8 mouse cellular contexts compared by ENCODE assay signal in genomic region chr5:35056604-35057432, GRCm38 (mm10). TPM values are rescaled to one million over a fixed set of nuclear protein-coding genes. Genes with fewer than 3 reads are reported as not detected.
DNase-seq lines count a peak whose midpoint lies in the region; ATAC-seq and TF ChIP-seq lines count a peak whose summit lies in the region.

TSS of gene Dok7 (plus strand) at chr5:35056766.

- TF ChIP-seq CTCF in small intestine, adult 2 months (IDR thresholded peaks at IDR 0.05; ENCODE audit: extremely low read depth, insufficient read length, insufficient replicate concordance, low read depth, low read length), result no peak

- peak within 1 kb of the TSS; percentile 55; the same call in 1 of the 2 replicates for H3K27ac ChIP-seq in hindbrain, embryonic 16.5 days (ENCODE audit: low read depth, low read length)
- H3K27ac ChIP-seq in small intestine, adult 2 months (ENCODE audit: insufficient read depth, low read depth, low read length), result no peak within 1 kb of the TSS

- H3K4me1 ChIP-seq in hindbrain, embryonic 16.5 days (ENCODE audit: control insufficient read depth, insufficient read depth, low read depth, low read length), result peaks cover 15% of the 10 kb centered on the region
- H3K4me1 ChIP-seq in small intestine, adult 2 months (ENCODE audit: control insufficient read depth, insufficient read depth, insufficient read length, low read length), result peaks cover 15% of the 10 kb centered on the region

- under 1% methylated on average over 54 of the region's 74 CpGs for WGBS in hindbrain, embryonic 16.5 days
- under 1% methylated on average over 73 of the region's 74 CpGs for WGBS in small intestine, adult 2 months

- peak within 1 kb of the TSS; percentile 63 for H3K4me3 ChIP-seq in hindbrain, embryonic 16.5 days (ENCODE audit: low read length)
- peak within 1 kb of the TSS; percentile 61 for H3K4me3 ChIP-seq in small intestine, adult 2 months (ENCODE audit: low read depth, low read length)

- H3K9ac ChIP-seq in hindbrain, embryonic 16.5 days (ENCODE audit: low read depth, low read length), result peak within 1 kb of the TSS; percentile 81

- 0 out of 2 replicates have a peak, but pooled peaks cover 3% of the 10 kb centered on the region for H3K27me3 ChIP-seq in hindbrain, embryonic 16.5 days (replicated peaks; ENCODE audit: control insufficient read depth, insufficient read depth, low read length)
- 0 out of 2 replicates have a peak, but pooled peaks cover 3% of the 10 kb centered on the region for H3K27me3 ChIP-seq in small intestine, adult 2 months (ENCODE audit: control insufficient read depth, insufficient read depth, low read length)

- no peak for TF ChIP-seq POLR2A in small intestine, adult 2 months (IDR thresholded peaks at IDR 0.05; ENCODE audit: low read depth, low read length)

- peak; percentile 66 to 67 for DNase-seq in adrenal gland, adult 18-20 months (ENCODE audit: low spot score in 2 of 2)
- peak; percentile 57 to 59 for DNase-seq in cerebellum, postnatal 36 days
- peak; percentile 68 for DNase-seq in gastrocnemius, postnatal 10 days
- peak; percentile 30 to 56 for DNase-seq in left cerebral cortex, adult 9 months (ENCODE audit: low spot score in 2 of 2)
- no peak for DNase-seq in adipocyte (ENCODE audit: low spot score)

- peak within 1 kb of the TSS; percentile 68 for H3K4me2 ChIP-seq in hindbrain, embryonic 16.5 days (ENCODE audit: low read length)

- H3K36me3 ChIP-seq in hindbrain, embryonic 16.5 days (ENCODE audit: control insufficient read depth, insufficient read depth, low read length), result no peaks in the 10 kb centered on the region
- no peaks in the 10 kb centered on the region for H3K36me3 ChIP-seq in small intestine, adult 2 months (ENCODE audit: control insufficient read depth, insufficient read depth, low read length)

- peak; percentile 77 for ATAC-seq in hindbrain, embryonic 16.5 days
- peak; percentile 39; the same call in 1 of the 2 replicates for ATAC-seq in megakaryocyte-erythroid progenitor cell, adult 5-6 weeks (replicated peaks; ENCODE audit: low FRiP score, low TSS enrichment, poor library complexity, severe bottlenecking)

- H3K9me3 ChIP-seq in hindbrain, embryonic 16.5 days (ENCODE audit: control insufficient read depth, low read length), result no peaks in the 10 kb centered on the region

RNA-seq across cellular contexts. Expression of gene Dok7, which starts in this region (rescaled TPM):
- 10 to 100 TPM in 1 of 2 experiments, 1 to 10 TPM in 1; 7.4 to 16.0 TPM for total RNA-seq in adrenal gland, adult 18-20 months (2021)
- total RNA-seq in gastrocnemius, postnatal 10 days (2021), result 10 to 100 TPM; 25.8 to 30.4 TPM
- polyA plus RNA-seq in hindbrain, embryonic 16.5 days (2015; fragmentation: Nextera tagmentation; extraction: Ambion mirVana), result 12.0 and 12.5 TPM in 2 replicates
- total RNA-seq in megakaryocyte-erythroid progenitor cell, adult 5-6 weeks (2014; fragmentation: Nextera tagmentation), result not detected in 2 replicates
- total RNA-seq in megakaryocyte-erythroid progenitor cell, adult 5-6 weeks (2017), result not detected in 2 replicates
- 1.1 and 2.2 TPM in 2 replicates for polyA plus RNA-seq in small intestine, adult 2 months (2012; rRNA removed)

Comparison
In these comparisons a context has a peak if more than half of its experiments do, and no peak if none do; other contexts are left out.
1. RNA of gene Dok7 (total RNA-seq): 25.8 to 30.4 TPM in gastrocnemius, postnatal 10 days and 7.4 to 16.0 TPM in adrenal gland, adult 18-20 months; not detected in megakaryocyte-erythroid progenitor cell, adult 5-6 weeks; every median in the first group is over 4 times any median in the second.
2. Peak in ATAC-seq in megakaryocyte-erythroid progenitor cell, adult 5-6 weeks; RNA of the gene not detected or under 1 TPM.